Mouse (Mus musculus) liver, adult (tissue): ENCODE measurements around the gene Tmem94.
A peak's percentile ranks its signal among the peaks of the same experiment; 100 is the strongest.

Experiments used
- GATA4 ChIP-seq: IDR thresholded peaks from 2 replicates; pipeline ENCODE4 v1.6.1; 2014; ENCODE audit warnings: mild to moderate bottlenecking, low read length; ENCODE audit not compliant: insufficient replicate concordance

Tmem94 gene

DNA sequence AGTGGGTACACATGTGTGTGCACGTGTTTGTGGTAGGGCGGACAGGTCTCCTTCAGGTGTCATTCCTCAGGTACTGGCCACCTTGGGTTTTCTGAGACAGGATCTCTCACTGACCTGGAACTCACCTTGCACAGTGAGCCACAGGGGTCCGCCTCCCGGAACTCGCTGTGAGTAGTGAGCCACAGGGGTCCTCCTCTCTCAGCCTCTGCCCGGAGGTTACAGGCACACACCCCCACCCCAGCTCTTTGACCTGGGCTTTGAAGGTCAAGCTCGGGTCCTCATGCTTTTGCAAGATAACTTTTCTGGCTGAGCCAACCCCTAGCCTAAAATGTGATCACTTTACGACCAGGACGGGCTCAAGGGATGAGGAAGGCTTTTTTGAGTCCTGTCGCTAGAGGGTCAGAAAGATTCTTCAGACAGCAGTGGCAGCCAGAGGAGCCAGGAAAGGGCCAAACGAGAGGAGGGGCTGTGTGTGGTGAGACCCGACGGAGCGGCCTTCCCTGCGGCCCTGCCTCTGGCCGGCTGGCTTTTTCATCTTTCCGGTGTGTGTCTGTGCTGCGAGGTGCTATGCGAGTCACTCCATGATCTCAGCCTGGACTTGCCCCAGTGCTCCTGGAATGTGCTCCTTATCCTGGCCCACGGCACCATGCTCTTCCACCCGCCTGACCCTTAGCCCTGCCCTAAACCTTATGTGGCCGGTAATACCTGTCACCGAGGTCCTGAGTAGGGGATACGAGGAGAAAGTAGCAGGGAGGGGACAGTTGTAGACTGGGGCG is 65.5 kb downstream of the Tmem94 start:
- no peak for TF ChIP-seq GATA4

GRCm38 (mm10) chr11:115831518-115831917 is 66.3 kb downstream of the Tmem94 start:
- TF ChIP-seq GATA4 = no peak

- TF ChIP-seq GATA4 = no peak
Measured at GRCm38 (mm10) chr11:115832064-115832463, 66.8 kb downstream of the Tmem94 start.

DNA sequence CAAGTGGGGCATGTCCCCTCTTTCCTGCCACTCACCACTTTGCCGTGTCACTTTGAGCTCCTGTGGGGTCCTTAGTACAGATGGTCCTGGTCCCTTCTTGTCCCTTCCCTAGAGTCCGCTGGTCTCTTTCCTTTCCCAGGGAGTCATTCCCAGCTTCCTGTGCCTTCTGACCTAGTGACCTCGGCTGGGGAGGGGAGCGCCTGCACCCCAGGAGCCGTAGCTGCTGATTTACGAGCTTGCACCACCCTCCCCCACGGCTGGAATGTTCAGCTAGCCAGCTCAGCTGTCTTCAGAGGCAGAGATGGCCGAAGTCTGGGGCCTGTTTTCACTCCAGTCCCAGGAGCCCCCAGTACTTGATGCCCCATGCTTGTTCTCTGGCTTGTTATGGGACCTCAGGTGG is 67.3 kb downstream of the Tmem94 start:
- no peak; the same call in 1 of the 2 replicates for TF ChIP-seq GATA4

- no peak for TF ChIP-seq GATA4
Measured at GRCm38 (mm10) chr11:115833021-115833513, 67.8 kb downstream of the Tmem94 start.

DNA sequence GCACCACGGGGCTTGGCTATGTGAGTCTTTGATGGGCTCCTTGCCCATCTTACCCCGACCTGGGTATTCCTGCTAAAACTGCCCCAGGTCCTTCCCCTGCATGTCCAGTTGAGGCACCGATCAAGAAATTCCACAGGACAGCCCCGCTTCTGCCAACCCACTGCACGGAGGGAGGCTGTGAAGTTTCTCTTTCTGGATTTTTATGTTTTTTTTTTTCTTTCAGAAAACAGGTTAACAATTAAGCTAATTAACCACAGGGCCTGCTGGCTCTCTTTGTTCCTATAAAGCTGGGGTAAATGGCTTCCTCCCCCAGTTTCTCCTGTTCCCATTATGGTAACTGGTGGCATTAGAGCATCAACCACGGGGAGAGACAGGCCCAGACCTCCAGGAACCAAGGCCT is 68.8 kb downstream of the Tmem94 start:
- no peak for TF ChIP-seq GATA4

GRCm38 (mm10) chr11:115836656-115837395 is 71.6 kb downstream of the Tmem94 start:
- TF ChIP-seq GATA4 = no peak

DNA sequence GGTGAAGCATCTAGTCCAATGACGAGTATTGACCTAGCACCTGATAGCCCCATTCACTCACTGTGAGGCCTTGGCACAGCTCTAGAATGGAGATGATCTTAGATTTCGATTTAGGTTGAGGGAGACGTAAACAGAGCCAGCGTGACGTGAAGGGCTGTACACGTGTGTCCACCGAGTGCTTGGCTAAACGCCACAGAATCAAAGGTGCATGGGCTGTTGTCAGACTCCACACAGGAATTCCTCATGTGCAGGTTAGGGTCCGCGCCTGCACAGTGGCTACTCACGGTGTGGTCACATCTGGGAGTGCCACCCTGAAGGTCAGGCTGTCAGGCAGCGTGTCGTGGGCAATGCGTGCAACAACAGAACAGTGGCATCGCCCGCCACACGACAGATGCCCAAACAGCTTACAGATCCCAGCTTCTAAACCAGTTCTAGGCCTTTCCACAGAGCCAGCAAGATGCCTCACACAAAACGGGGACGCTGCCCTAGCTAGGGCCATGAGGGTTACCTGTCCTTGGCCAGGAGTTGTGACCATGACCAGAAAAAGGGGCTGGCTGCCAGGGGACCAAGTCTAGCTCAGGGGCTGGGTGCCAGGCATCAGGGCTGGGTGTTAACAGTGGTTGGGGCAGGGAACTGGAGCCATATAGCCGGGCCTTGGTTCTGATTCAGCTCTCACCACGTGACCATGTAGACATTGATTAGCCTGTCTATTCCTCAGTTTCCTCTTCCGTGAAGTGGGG is 72.5 kb downstream of the Tmem94 start:
- no peak for TF ChIP-seq GATA4

DNA sequence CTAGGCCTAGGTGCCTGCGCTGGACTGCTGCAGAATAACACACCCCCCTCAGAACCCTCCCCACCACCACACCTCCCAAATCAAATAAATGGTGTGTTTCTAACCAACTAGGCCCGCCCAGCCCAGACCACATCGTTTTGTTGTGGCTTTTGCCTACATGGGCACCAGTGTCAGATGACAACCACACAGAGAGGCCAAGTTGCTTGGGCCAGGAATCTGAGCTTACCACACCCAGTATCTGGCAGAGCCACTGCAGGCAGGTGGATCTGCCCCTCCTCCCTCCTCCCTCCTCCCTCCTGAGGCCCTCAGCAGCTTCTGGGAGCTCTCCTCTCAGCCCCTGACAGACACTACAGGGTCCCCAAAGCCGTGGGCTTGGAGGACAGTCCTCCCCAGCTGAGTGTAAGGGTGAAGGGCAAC is 73.7 kb downstream of the Tmem94 start:
- no peak for TF ChIP-seq GATA4

DNA sequence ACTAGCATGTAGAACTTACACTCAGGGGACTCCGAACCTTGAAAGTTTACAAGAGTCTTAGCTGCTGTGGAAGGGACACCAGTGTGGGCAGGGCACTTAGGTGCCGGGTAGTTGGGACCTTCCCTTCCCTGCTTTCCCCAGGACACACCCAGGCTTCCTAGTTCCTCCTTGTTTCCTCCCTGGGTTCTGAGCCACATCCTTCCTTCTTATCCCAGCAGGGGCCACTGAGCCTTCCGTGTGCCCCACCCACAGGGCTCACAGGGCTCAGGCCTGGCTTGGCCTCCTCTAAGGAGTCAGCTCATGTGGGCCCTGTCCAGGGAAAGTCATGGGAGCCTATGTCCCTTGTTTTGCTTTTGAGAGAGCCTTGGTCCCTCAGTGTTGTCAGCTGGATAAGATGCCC is 74.5 kb downstream of the Tmem94 start:
- TF ChIP-seq GATA4 = no peak

GRCm38 (mm10) chr11:115841044-115841443 is 75.8 kb downstream of the Tmem94 start:
- TF ChIP-seq GATA4 = no peak

DNA sequence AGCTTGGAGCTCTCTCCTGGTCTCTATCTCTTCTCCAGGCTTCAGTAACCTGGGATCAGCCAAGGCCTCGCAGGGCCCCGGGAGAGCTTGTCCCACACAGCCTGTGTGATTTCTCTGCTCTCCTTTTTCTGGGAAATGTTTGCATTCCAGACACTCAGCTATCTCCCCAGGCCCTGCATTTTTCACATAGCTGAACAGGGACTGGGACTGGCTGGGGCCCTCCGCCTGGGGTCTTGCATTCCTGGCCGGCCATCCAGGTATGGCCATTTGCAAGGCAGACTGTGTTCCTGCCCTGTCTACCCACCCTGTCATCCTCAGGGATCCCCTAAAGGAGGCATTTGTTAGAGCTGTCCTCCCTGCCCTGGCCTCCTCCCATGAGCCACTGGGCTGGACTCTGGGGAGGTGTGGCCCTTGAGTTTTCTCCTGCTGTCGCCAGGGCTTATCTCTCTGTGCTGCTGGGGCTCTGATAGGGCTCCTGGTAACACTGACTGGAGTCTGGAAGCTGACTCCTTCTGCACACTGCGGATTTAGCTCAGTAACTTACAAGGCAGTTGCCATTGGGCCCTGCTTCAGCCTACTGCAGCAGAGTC is 76.8 kb downstream of the Tmem94 start:
- TF ChIP-seq GATA4 = peak; percentile 73; the same call in 1 of the 2 replicates

DNA sequence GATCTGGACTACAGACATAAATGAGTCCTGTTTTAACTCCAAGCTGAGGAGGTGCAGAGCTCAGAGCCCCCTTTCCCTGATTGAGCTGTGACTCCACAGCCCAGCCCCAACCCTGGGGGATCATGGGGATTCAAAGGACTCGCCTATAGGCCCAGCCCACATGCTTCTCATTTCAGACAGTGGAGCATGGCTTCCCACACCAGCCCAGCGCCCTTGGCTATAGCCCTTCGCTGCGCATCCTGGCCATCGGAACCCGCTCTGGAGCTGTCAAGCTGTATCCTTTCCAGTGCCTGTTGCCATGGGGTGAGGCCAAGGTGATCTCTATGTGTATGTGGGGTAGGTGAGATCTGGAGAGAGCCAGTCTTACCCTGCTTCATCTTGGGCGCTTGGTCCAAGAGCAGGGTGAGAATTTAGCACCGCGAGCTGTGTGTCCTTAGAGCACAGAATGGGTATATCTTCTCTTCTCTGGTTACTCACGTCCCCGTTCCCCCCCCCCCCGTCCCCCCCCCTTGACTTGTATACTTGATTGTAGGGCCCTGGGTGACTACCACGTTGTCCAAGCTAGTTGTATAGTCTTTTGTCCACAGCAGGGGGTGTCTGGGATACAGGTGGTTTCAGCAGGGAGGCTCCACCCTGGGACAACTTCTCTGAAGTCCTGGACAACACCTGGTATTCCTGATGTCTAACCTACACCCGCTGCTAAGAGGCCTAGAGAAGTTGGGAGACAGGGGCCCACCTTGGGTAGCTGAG is 78.1 kb downstream of the Tmem94 start:
- TF ChIP-seq GATA4 = no peak

GRCm38 (mm10) chr11:115843891-115844239 is 78.6 kb downstream of the Tmem94 start:
- TF ChIP-seq GATA4 = no peak
